Mouse (Mus musculus) E14TG2a.4 (cell line): ENCODE data around the gene Eif4g1.

Experiments
- H3K27me3 ChIP-seq: 2 replicates; pipeline ENCODE4 v1.6.1; 2014; ENCODE audit warnings: low read length, control low read depth; ENCODE audit not compliant: insufficient read depth
- H3K36me3 ChIP-seq: 2 replicates; pipeline ENCODE4 v1.6.1; 2014; ENCODE audit warnings: low read length, control low read depth; ENCODE audit not compliant: insufficient read depth
- H3K4me1 ChIP-seq: replicated peaks from 2 replicates; pipeline ENCODE4 v1.6.1; 2014; ENCODE audit warnings: low read depth, low read length, control low read depth
- H3K4me3 ChIP-seq: replicated peaks from 2 replicates; pipeline ENCODE4 v1.5.1; 2014; ENCODE audit warnings: mild to moderate bottlenecking, low read length
- H3K9me3 ChIP-seq: 2 replicates; pipeline ENCODE4 v1.6.1; 2014; ENCODE audit warnings: low read length, control low read depth
- CTCF ChIP-seq: conservative IDR thresholded peaks from 2 replicates; pipeline ENCODE4 v1.5.1; 2014; ENCODE audit warnings: low read length
- NANOG ChIP-seq: IDR thresholded peaks from 2 replicates; pipeline ENCODE4 v1.6.1; 2014; ENCODE audit warnings: borderline replicate concordance, low read length, mixed read lengths
- POU5F1 ChIP-seq: IDR thresholded peaks from 2 replicates; pipeline ENCODE4 v1.6.1; 2014; ENCODE audit warnings: low read length, borderline replicate concordance

The Eif4g1 gene

DNA sequence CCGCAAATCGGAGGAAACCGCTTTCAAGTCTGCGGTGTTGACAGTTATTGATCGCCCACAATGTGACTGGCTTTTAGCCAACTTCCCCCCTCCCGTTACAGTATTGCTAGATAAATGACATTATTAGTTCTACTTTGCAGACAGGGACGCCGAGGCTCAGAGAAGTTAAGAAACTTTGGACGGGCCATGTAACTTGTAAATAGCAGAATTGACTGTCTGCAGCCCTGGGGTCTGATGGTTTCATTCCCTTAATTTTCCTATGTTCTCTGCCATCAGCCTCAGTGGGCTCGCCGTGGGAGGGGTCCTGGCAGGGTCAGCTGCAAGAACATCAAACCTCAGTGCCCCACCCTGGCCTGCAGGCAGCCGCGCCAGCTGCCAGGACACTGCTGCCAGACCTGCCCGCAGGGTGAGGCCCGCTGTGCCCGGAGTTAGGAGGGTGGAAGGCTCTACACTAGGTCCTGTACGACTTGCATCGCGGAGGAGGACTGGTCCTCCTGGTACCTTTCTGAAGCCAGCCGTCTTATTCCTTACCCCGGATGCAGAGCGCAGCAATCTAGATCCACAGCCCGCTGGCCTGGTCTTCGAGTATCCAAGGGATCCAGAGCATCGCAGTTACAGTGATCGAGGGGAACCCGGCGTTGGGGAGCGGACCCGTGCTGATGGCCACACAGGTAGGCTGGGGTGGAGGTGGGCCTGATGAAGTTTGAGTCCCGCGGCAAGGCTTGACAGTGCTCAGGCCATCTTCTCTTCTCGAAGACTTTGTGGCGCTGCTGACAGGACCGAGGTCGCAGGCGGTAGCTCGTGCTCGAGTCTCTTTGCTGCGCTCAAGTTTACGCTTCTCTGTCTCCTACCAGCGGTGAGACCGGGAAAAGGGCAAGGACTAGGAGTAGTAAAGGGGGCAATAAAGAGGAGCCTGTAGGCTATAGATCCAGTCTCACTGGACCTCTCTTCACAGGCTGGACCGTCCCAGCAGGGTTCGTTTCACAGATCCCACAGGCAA lies 65.9 kb downstream of the Eif4g1 start, which contains the start of gene Thpo:
Gene Thpo (minus strand): TSS at position 781 of the 1,000 bp plus-strand sequence.
- Histone ChIP-seq H3K4me1 (peaks cover 52% of the 10 kb centered on the region), H3K4me3 (peak within 1 kb of the TSS; percentile 85), H3K9me3 (peaks cover 14% of the 10 kb centered on the region), H3K27me3 (peaks cover 61% of the 10 kb centered on the region), H3K36me3 (peaks cover 9% of the 10 kb centered on the region)
- TF ChIP-seq NANOG = no peak
- TF ChIP-seq POU5F1 = no peak
- no peak for TF ChIP-seq CTCF

DNA sequence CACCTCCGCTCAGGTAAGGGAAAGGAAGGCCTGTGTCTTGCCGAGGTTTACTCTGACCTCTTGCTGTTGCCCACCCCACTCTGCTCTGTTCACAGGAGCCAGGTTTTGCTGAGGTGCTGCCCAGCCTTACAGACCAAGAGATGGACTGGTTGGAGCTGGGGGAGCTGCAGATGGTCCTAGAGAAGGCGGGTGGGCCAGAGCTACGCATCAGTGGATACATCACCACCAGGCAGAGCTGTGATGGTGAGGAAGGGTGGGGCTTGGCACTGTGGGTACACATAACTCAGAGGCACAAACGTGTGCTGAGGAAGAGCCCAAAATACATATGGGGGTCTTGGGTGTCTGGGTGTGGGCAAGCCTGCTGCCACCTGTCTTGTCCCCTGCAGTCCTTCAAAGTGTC lies 67.5 kb downstream of the Eif4g1 start:
- peaks cover 14% of the 10 kb centered on the region for H3K9me3 ChIP-seq
- TF ChIP-seq POU5F1 (no peak), NANOG (no peak), CTCF (no peak)

DNA sequence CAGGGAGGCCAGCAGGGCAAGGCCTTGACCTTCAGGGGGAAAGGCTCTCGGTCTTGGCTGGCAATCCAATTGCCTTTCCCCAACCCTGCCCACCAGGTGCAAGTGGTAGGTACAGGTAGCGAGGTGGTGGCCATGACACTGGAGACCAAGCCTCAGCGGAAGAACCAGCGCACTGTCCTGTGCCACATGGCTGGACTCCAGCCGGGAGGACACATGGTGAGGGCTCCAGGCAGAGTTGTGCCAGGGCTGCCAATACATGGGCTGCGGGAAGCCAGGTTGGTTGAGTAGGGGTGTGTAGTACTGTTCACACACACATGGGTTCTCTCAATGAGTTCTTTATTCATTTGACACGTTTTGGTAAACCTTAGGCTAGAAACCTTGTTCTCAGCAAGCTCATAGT lies 68.1 kb downstream of the Eif4g1 start:
- Histone ChIP-seq H3K4me3 (no peak overlapping the region), H3K9me3 (peaks cover 14% of the 10 kb centered on the region), H3K27me3 (peaks cover 64% of the 10 kb centered on the region), H3K4me1 (peaks cover 32% of the 10 kb centered on the region), H3K36me3 (peaks cover 9% of the 10 kb centered on the region)
- no peak for TF ChIP-seq CTCF
- TF ChIP-seq POU5F1 = no peak
- TF ChIP-seq NANOG = no peak

More for the DNA sequence above, 67.5 kb downstream of the Eif4g1 start:
- H3K27me3 ChIP-seq = peaks cover 64% of the 10 kb centered on the region
- H3K4me3 ChIP-seq = no peak overlapping the region
- peaks cover 36% of the 10 kb centered on the region for H3K4me1 ChIP-seq
- H3K36me3 ChIP-seq = peaks cover 9% of the 10 kb centered on the region

DNA sequence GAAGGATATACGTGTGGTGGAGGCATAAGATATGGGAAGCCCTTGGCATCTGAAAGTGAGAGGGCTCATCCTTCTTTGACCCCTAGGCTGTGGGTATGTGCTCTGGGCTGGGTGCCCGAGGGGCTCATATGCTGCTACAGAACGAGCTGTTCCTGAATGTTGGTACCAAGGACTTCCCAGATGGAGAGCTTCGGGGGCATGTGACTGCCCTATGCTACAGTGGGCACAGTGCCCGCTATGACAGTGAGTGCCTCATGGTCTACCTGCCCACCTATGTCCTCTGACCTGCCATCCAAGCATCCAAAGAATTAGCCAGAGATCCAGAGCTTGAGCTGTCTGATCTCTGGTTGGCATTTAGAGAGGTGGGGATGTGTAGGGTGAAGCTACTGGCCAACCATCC lies 68.7 kb downstream of the Eif4g1 start:
- H3K27me3 ChIP-seq = peaks cover 60% of the 10 kb centered on the region

GRCm38 (mm10) chr16:20739845-20740244 lies 71.7 kb downstream of the Eif4g1 start:
- peaks cover 5% of the 10 kb centered on the region for H3K4me1 ChIP-seq
- no peak for TF ChIP-seq CTCF
- TF ChIP-seq NANOG = no peak
- TF ChIP-seq POU5F1 = no peak

More for the DNA sequence above, 68.7 kb downstream of the Eif4g1 start:
- Histone ChIP-seq H3K4me3 (no peak overlapping the region), H3K4me1 (peaks cover 25% of the 10 kb centered on the region), H3K36me3 (peaks cover 9% of the 10 kb centered on the region), H3K9me3 (peaks cover 14% of the 10 kb centered on the region)
- TF ChIP-seq POU5F1 (no peak), CTCF (no peak), NANOG (no peak)

More at GRCm38 (mm10) chr16:20739845-20740244, 71.7 kb downstream of the Eif4g1 start:
- Histone ChIP-seq H3K36me3 (peaks cover 9% of the 10 kb centered on the region), H3K4me3 (no peak overlapping the region), H3K27me3 (peaks cover 36% of the 10 kb centered on the region), H3K9me3 (peaks cover 14% of the 10 kb centered on the region)
